Mouse (Mus musculus) CD8-positive naive resting alpha-beta T cell, adult 57 days (primary cell): ENCODE measurements around the gene Cep295nl. TPM values are rescaled to one million over a fixed set of nuclear protein-coding genes. Genes with fewer than 3 reads are reported as not detected.

Source experiments
- total RNA-seq: library from RNA; stranded (reverse); gene quantifications from one replicate; pipeline ENCODE4 v1.2.4, GENCODE M21; 2023

Cep295nl gene
- 13.9 TPM for total RNA-seq

DNA sequence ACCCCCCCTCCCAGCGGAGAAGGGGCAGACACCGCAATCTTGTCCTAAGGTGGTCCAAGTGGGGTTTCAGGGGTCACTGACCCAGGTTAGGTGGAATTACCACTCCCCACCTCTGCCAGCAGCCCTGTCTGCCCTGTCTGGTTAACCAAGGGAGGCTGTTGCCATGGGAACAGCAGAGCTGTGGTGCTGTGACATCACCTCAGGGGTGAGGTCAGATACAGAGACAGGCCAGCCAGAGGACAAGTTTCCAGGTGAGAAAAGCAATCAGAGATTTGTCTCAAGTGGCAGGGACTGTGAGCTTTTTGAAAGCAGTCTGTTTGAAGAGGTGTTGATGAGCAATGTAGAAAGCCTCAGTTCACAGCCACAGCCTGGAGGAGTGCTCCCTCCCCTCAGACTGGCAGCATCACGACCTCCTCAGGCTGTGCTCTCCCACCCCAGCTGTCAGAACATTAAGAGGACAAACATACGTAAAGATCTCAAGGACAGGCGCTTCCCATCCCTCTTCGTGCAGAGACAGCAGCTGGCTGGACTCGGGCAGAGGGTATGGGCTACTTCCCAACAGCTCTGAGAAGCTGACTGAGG, at the start of gene Cep295nl:
Cep295nl (minus strand) TSS at position 101 of the 582 bp plus-strand sequence.

DNA sequence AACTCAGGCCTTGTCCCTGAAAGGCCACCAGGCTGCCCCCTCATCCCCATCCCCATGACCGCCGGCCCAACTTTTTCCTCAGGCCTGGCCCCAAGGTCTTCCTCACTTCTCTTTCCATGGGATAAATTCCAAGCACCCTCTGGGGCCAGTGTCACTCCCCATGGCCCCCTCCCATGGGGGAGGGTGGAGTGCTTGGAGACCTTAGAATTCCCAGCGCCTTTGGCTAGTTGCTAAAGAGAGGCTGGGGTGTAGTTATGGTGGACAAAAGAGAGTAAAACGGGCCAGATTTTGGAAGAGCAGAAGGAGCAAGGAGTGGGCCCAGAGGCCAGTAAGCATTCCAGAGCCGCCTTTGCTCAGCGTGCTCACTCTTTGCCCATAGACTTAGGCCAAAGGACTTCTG, 13.3 kb upstream of the Cep295nl start, which contains the start of gene Timp2:
Timp2 (minus strand) TSS at position 101 of the 400 bp plus-strand sequence.

DNA sequence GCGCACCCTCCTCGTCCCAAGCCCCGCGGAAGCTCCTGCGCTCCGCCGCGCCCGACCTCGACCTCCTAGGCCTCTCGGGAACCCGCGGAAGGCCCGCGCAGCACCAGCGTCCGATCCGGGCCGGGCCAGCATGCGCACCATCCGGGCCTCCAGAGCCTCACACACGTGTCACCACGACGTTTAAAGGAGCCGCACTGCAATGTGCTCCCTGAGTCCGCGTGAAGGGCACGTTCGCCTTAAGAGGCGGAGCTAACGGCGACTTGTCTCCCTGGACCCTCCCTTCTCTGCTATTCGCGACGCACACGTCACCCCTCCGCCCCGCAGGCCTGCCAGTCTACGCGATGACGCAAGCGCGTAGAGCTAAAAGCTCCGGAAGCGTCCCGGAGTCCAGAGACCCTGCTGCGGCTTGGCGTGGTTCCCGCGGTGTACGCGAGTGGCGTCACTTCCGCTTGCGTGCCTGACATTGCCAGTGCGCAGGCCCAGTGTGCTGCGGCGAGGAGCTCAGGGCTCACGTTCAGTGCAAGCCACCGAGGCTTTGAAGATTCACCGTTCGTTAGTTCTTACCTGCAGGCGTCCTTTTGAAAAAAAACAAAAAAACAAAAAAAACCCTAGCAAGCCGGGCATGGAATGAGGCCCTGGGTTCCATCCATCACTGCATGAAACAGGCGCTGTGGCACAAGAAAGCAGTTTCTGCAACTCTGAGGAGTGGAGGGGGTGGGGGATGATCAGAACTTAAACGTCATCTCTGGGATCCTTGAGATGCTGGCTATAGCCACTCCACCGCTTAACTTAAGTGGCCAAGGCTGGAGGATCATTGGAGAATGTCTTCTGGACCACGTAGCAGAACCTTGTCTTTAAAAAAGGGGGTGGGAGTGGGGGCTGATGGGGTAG, 52.1 kb downstream of the Cep295nl start, which contains the start of gene Usp36:
Usp36 (minus strand) TSS at position 246 of the 891 bp plus-strand sequence.

Other genes with a start within 250 kb of the Cep295nl start
- 3.7 TPM for gene Dnah17, start 211.9 kb downstream of the Cep295nl start, total RNA-seq
- 194 TPM for gene Cyth1, start 93.9 kb downstream of the Cep295nl start, total RNA-seq
- 75.9 TPM for gene Usp36, start 52.3 kb downstream of the Cep295nl start, total RNA-seq
- 75.7 TPM for gene Timp2, start 13.2 kb upstream of the Cep295nl start, total RNA-seq
- gene Lgals3bp, start 59.6 kb upstream of the Cep295nl start, total RNA-seq: 102 TPM
- 45.3 TPM for gene Cant1, start 76.6 kb upstream of the Cep295nl start, total RNA-seq
- gene C1qtnf1, start 85.7 kb upstream of the Cep295nl start, total RNA-seq: not detected
- 15.1 TPM for gene Engase, start 134.3 kb upstream of the Cep295nl start, total RNA-seq